Mouse (Mus musculus): ENCODE results near the gene Ctsw. TPM values are rescaled to one million over a fixed set of nuclear protein-coding genes. Genes with fewer than 3 reads are reported as not detected.
"Not testable (repeated sequence)": the region's sequence is repeated elsewhere in the genome, so short reads cannot be mapped to it uniquely, and the experiment has no call there.

Gene Ctsw
- polyA plus RNA-seq (2017; shearing (Covaris generic)) = 100 to 1,000 TPM; 136 to 191 TPM

DNA sequence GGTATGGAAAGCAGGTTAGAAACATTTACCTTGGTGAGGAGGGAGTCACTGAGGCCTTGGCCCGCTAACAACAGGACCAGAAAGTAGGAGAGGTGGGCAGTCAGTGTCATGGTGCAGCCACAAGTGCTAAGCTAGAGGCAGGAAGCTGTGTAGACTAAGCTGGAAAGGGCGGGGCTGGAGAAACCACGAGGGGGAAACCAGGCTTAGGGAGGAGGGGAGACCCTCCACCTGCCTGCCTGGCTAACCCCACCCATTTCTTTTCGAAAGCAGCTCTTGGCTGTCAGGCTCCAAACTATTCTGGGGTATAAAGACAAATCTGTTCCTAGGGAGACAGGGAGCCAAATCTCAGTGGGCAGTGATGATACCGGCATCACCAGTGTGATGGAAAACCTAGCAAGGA is at the start of gene Ctsw:
Gene Ctsw, minus strand, starts transcription at position 134 of the 400 bp plus-strand sequence.
- peak; percentile 89 for ATAC-seq

- no peak for ATAC-seq
These were observed 48.7 kb upstream of the Ctsw start for GRCm38 (mm10) chr19:5516906-5517505.

- ATAC-seq = no peak
These were observed 47.8 kb upstream of the Ctsw start for GRCm38 (mm10) chr19:5515840-5516777.

DNA sequence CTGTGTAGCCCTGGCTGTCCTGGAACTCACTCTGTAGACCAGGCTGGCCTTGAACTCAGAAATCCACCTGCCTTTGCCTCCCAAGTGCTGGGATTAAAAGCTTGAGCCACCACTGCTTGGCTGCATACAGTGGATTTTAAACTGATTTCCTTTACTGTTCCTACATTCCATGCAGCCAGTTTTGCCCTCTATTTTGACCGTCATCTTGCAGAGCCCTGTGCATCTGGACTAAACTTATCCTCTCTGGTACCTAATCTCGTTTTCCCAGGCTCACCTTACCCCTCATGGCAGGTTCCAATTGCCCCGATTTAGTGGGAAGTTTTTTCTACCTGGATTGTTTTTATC is 44.7 kb upstream of the Ctsw start:
- no peak for ATAC-seq

DNA sequence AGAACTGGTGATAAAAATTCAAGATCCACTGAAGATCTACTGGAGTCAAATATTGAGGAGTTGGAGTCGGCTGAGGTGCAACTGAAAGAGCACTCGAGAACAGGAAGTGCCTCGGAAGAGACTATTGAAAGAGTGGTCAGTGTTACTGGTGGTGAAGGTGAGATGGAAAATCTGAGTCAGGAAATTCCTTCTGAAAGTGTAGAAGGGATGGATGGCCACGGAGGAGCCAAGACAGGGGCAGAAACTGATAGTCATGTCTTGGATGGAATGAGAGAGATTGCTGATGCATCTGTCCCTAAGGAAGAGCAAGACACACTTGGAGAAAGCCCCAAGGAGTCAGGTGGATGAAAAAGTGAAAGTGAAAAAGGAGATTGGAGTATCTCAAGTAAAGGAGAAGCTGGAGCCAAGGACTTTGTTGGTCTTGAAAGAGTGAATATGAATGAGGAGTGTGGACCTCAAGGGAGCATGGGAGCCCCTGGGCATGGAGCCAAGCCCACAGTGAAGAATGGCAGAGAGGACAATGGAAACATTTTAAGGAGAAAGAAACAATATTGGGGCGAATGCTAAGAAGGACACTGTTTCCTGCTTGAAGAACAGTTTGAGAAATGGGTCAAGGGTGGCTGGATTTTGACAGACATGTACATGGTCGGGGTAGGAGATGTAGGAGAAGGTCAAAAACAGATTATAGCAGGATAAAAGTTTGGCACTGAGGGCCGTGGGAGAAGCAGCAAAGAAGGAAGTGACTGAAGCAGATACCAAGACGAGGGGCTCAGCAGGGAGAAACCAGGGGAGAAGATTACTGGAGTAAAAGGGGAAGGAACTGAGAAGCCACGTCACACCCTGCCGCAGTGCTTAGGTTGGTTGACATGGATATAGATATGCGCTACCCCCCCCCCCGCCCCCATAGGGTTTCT is 44.0 kb upstream of the Ctsw start:
- no peak for ATAC-seq

DNA sequence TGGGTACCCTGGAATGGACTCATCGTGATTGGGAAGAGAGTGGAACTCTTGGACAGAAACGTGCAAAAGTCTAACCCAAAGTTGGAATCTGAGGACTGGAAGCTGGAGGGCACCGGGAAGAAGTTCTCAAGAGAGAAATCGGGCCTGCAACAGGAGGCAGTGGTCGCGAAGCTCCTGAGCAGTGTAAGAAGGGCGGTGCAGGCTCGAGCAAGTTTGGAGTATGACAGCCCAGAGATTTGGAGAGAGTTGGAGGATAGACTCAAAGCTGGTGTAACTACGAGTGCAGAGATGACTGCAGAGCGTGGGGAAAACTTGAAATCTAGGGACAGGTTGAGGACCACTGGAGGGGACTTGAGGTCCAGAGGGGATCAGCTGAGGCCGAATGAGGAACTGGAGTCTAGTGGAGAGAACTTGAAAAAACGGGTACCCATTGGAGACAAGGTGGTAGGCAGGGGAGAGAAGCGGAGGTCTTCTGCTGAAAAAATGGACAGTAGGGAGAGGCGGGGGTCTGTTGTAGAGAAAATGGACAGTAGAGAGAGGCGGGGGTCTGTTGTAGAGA is 42.8 kb upstream of the Ctsw start:
- ATAC-seq = no peak

DNA sequence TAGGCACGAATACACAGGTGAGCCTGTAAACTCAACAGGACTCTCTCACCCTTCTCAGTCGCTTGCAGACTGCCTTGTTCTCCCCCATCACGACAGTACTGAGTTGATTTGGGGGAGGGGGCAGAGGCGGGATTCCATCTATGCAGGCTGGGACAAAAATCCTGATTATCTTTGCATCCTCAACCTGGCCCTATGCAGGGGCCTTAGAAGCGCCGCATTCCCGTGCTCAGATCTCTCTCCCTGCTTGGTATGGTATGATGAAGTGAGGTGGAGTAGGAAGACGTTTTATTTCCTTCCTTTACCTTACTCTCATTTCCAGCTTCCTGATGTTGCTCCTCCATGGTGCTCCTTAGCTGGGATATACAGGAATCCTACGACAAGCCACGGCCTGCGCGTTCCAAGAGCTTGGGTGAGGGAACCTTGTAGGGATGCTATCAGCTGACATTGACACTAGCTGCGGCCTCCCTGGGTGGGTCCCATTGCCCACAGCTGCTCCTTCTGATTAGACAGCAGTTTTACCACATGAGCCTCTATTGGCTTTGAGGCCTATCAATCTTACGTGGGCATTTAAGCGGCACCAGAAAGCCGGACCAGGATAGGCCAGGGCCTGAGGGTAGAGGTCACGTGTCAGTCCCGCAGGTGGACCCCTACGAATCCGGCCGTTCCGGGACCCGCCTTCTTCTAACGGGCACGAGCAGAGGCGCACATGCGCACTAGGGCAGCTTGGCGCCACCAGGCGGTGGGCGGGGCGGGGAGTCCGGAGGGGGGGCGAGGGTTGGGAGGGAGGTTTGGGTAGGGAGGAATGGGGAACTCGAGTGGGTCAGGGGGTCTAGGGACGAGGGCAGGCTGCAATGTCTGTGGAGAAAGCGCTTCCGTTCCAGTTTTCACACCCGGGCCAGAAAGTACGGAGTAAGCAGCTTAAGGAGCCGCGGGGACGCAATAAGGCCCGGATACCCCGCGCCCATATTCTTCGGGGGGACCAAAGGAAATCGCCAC is 42.0 kb upstream of the Ctsw start, which contains the start of gene Snx32:
Gene Snx32, minus strand, starts transcription at position 508 of the 996 bp plus-strand sequence.
- ATAC-seq = peak; percentile 99

DNA sequence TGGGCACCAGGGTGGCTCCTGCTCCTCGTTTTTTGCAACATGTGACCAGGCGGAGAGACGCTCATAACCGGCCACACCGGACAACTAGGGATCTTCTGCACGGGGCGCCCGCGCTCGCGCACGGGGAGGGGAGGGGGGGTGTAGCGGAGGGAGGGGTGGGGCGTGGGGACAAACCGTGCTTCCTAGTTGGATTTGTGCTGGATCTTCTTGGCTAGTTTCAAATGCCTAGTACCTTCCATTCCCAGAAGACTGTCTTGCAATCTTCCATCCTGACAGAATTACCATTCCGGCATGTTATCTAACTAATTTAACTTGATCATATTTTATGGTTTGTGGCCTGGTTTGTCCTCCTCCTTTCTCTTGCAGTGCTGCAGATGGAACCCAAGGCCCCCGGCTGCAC is 35.4 kb upstream of the Ctsw start, which contains the start of gene 1700020D05Rik:
Gene 1700020D05Rik, minus strand, starts transcription at position 101 of the 400 bp plus-strand sequence.
- no peak for ATAC-seq

GRCm38 (mm10) chr19:5500330-5500875 is 32.1 kb upstream of the Ctsw start:
- no peak for ATAC-seq

GRCm38 (mm10) chr19:5496052-5496370 is 27.7 kb upstream of the Ctsw start:
- no peak for ATAC-seq

DNA sequence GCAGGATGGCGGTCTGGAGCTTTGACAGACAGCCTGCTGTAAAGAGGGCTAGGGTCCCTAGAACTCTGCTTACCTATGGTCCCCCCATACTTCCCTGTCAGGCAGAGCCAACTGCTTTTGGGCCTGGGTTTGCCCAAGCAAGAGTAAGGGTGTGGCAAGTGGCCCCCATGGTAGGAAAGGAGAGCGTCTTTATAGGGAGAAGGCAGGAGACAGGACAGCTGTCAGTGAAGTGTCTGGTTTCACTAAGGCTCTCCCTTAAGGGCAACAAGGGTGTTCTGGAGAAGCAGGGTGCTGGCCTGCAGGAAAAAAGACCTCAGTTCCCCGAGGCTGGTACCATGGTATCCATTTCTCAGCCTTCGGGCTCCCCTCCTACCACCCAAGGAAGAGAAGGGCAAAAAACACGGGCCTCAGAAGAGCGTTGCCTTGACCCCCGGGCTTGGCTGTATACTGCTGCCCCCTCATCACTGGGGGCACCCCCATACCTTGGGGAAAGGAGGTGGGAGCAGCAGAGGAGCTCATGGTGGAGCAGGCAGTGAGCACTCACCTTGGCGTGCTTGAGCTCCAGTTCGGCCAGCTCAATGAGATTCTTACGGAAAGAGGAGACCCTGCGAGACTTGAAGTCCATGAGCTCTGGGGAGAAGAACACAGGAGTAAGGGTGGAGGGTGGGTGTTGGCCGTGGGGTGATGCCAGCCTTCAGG is 27.2 kb upstream of the Ctsw start:
- no peak for ATAC-seq

- no peak for ATAC-seq
These were observed 26.0 kb upstream of the Ctsw start for GRCm38 (mm10) chr19:5494314-5494713.

DNA sequence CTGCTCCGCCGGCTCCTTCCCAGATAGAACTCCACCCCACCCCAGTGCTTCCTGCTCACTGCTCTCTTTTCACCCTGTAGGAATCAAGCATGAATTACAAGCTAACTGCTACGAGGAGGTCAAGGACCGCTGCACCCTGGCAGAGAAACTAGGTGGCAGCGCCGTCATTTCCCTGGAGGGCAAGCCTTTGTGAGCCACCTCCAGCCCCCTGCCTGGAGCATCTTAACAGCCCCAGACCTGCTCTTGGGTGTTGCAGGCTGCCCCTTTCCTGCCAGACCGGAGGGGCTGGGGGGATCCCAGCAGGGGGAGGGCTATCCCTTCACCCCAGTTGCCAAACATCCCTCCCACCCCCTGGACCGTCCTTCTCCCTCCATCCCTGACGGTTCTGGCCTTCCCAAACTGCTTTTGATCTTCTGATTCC is 25.0 kb upstream of the Ctsw start:
- ATAC-seq = not testable (repeated sequence)

- no peak for ATAC-seq
These were observed 24.3 kb upstream of the Ctsw start for GRCm38 (mm10) chr19:5492641-5493040.

GRCm38 (mm10) chr19:5490898-5491708 is 22.8 kb upstream of the Ctsw start:
- ATAC-seq = peak; percentile 40

DNA sequence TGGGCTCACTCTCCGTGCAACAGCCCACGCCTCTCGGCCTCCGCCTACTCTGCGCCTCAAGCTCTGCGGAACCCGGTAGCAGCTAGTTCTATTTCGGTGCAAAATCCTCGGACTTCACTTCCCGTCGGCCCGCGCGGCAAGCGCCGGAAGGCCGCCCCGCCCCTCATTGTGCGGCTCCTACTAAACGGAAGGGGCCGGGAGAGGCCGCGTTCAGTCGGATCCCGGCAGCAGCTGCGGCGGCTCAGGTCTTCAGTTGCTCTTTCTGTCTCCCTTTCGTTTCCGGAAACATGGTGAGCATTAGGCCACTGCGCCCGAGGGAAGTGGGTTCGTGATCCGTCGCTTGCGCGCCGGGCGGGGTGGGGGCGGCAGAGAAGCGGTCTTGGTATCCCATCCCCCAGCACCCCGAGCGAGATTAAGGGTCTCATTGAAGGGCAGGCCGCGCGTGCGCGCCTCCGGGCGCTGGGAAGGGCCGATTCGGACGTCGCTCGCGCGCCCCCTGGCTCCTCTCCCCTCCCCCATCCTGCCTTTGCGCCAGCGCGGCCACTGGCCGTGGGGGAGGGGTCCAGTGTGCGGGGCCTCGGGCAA is 22.1 kb upstream of the Ctsw start, which contains the start of gene Cfl1:
Gene Cfl1, plus strand, starts transcription at position 143 of the 585 bp plus-strand sequence.
- ATAC-seq = peak; percentile 54

GRCm38 (mm10) chr19:5489721-5490120 is 21.4 kb upstream of the Ctsw start:
- ATAC-seq = not testable (repeated sequence)

DNA sequence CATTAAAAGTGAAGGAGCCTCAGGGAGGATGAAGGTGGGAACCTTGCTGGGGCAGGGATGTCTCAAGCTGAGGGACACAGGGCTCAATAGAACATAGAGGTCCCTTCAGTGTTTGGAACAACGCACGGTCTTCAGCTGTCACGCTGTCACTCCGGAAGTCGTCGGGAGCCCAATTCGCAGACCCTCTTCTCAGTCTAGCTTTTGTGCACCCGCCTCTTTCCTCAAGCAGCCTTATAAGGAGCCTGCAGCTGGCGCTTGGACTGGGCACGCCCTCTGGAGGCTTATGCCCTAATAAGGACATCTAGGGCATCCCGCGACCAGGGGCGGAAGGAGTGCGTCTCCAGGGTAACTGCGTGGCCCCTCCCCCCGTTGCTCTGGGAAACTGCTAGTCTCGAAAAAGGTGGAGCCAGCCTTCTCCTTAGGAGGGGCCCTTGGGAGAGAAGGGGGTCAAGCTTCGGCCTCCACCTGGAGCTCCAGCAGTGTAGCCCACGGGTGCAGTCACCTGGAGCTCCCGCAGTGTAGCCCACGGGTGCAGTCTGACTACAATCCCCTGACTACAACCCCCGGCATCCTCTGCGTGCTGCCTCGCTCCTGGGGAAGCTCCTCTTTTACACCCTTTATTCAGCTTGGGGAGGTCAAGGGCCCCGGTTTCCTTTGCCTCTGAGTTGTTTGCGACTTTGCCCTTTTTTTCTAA is 20.7 kb upstream of the Ctsw start:
- peak; percentile 71 for ATAC-seq

Measured in CD4-positive, CD25-positive, alpha-beta regulatory T cell, adult 4 months (primary cell).